10 mouse cellular contexts compared by ENCODE assay signal in genomic region chr17:63492665-63493273, GRCm38 (mm10). TPM values are rescaled to one million over a fixed set of nuclear protein-coding genes. Genes with fewer than 3 reads are reported as not detected.
DNase-seq lines count a peak whose midpoint lies in the region; ATAC-seq and TF ChIP-seq lines count a peak whose summit lies in the region.
"Had no signal": no experiment of that assay in that cellular context is flagged by ENCODE, and none has a peak within 500 bp of the region (broad histone marks: within the 10 kb centered on the region; RNA-seq: fewer than 3 reads in every experiment).

No protein-coding gene starts in this region.

- H3K4me2 ChIP-seq in heart, embryonic 15.5 days: peak overlapping the region; percentile 41
- H3K4me2 ChIP-seq in lung, embryonic 16.5 days (ENCODE audit: low read depth, low read length): peak overlapping the region; percentile 45

- no peaks in the 10 kb centered on the region for H3K27me3 ChIP-seq in heart, adult 2 months (ENCODE audit: control insufficient read depth, insufficient read depth, low read length)
- H3K27me3 ChIP-seq in heart, embryonic 15.5 days: no peaks in the 10 kb centered on the region
- no peaks in the 10 kb centered on the region for H3K27me3 ChIP-seq in lung, embryonic 16.5 days (ENCODE audit: control insufficient read depth, insufficient read depth, low read depth, low read length)

- 29% methylated on average over 8 of the region's 8 CpGs for WGBS in heart, adult 2 months
- 52% methylated on average over 8 of the region's 8 CpGs for WGBS in heart, embryonic 15.5 days
- 52% methylated on average over 8 of the region's 8 CpGs for WGBS in lung, embryonic 16.5 days

- TF ChIP-seq EP300 in heart, adult 2 months (IDR thresholded peaks at IDR 0.05; ENCODE audit: insufficient read depth, low read depth, low read length): no peak

- in situ Hi-C loops in ES-E14 (cut with MboI; ENCODE audit: low sequenced_read_pairs in 2 of 2, unreplicated experiment in 2 of 2): no loop called here

- peak overlapping the region; percentile 13 for H3K9ac ChIP-seq in heart, adult 2 months (ENCODE audit: low read depth, low read length)
- 0 out of 2 replicates have a peak overlapping the region, but pooled peaks have one; percentile 26 for H3K9ac ChIP-seq in ES-E14 (ENCODE audit: insufficient read depth, low read depth, low read length, poor library complexity, severe bottlenecking)
- H3K9ac ChIP-seq in heart, embryonic 15.5 days: no peak overlapping the region
- no peak overlapping the region for H3K9ac ChIP-seq in lung, embryonic 16.5 days (ENCODE audit: low read length)

- H3K36me3 ChIP-seq in heart, adult 2 months (ENCODE audit: control insufficient read depth, insufficient read depth, low read length): peaks cover 9% of the 10 kb centered on the region
- H3K36me3 ChIP-seq in ES-E14 (ENCODE audit: control insufficient read depth, insufficient read depth, low read length, poor library complexity, severe bottlenecking): peaks cover 2% of the 10 kb centered on the region; the same call in 1 of the 2 replicates
- H3K36me3 ChIP-seq in heart, embryonic 15.5 days: no peaks in the 10 kb centered on the region
- peaks cover 2% of the 10 kb centered on the region; the same call in 1 of the 2 replicates for H3K36me3 ChIP-seq in lung, embryonic 16.5 days (ENCODE audit: control insufficient read depth, insufficient read depth, low read length)

- no peak for TF ChIP-seq CTCF in heart, adult 2 months (IDR thresholded peaks at IDR 0.05)

- H3K27ac ChIP-seq in heart, adult 2 months: peak overlapping the region; percentile 40
- no peak overlapping the region for H3K27ac ChIP-seq in ES-E14 (ENCODE audit: insufficient read depth, low read depth, low read length, poor library complexity, severe bottlenecking)
- peak overlapping the region; percentile 74 for H3K27ac ChIP-seq in heart, embryonic 15.5 days
- H3K27ac ChIP-seq in lung, embryonic 16.5 days (ENCODE audit: low read length): peak overlapping the region; percentile 81
- H3K27ac ChIP-seq: left cerebral cortex, adult 2 months had no signal

- intact Hi-C loops in heart, adult 2 months (cut with DNase I): loop anchor here (10.0 kb wide), 1 partner anchor 372 kb away; the partner anchor contains the start of genes A930002H24Rik and Fer
- intact Hi-C loops in heart, postnatal 25 days (cut with DNase I): no loop called here
- intact Hi-C loops in left cerebral cortex, postnatal 36 days (cut with DNase I): no loop called here

- peak; percentile 40; the same call in 1 of the 2 replicates for ATAC-seq in heart, embryonic 15.5 days (replicated peaks; ENCODE audit: insufficient number of reproducible peaks, insufficient read depth, low FRiP score, low read depth)
- peak; percentile 41 for ATAC-seq in lung, embryonic 16.5 days (ENCODE audit: low read depth)
- no peak for ATAC-seq in erythroblast, adult 5-6 weeks (replicated peaks; ENCODE audit: low FRiP score, poor library complexity, severe bottlenecking)
- ATAC-seq in erythroid progenitor cell, adult 5-6 weeks (replicated peaks; ENCODE audit: low FRiP score, poor library complexity, severe bottlenecking): no peak

- peaks cover 6% of the 10 kb centered on the region for H3K79me2 ChIP-seq in heart, adult 2 months (replicated peaks; ENCODE audit: control insufficient read depth, insufficient read depth, low read length)

- H3K9me3 ChIP-seq in ES-E14 (ENCODE audit: control insufficient read depth, insufficient read depth, low read depth, low read length): no peaks in the 10 kb centered on the region
- H3K9me3 ChIP-seq in heart, embryonic 15.5 days (replicated peaks): no peaks in the 10 kb centered on the region
- no peaks in the 10 kb centered on the region for H3K9me3 ChIP-seq in lung, embryonic 16.5 days (ENCODE audit: control insufficient read depth, low read length)
- H3K9me3 ChIP-seq: G1E had no signal

- H3K4me3 ChIP-seq in heart, adult 2 months: peak overlapping the region; percentile 32
- H3K4me3 ChIP-seq in ES-E14 (ENCODE audit: insufficient read depth in 1 of 2, low read depth in 1 of 2, low read length in 2 of 2, poor library complexity in 1 of 2, severe bottlenecking in 1 of 2): peak overlapping the region in 1 of 2 experiments; percentile 31; a peak in 1 of 4 replicates
- peak overlapping the region; percentile 22 for H3K4me3 ChIP-seq in heart, embryonic 15.5 days
- peak overlapping the region; percentile 17; the same call in 1 of the 2 replicates for H3K4me3 ChIP-seq in lung, embryonic 16.5 days (ENCODE audit: low read length)
- H3K4me3 ChIP-seq: left cerebral cortex, adult 2 months had no signal

- TF ChIP-seq POLR2A in heart, adult 2 months (IDR thresholded peaks at IDR 0.05; ENCODE audit: insufficient read depth, low read depth, low read length): peak; percentile 14; the same call in 1 of the 2 replicates

- peak; percentile 27 to 32 for DNase-seq in heart, adult 2 months
- DNase-seq in heart, postnatal 25 days (ENCODE audit: low spot score): no peak
- no peak for DNase-seq in ES-E14 (ENCODE audit: low read depth, low spot score)
- DNase-seq in left cerebral cortex, postnatal 36 days (ENCODE audit: low spot score in 2 of 2): no peak

- peaks cover 15% of the 10 kb centered on the region for H3K4me1 ChIP-seq in heart, adult 2 months (ENCODE audit: control insufficient read depth, insufficient read depth, low read length)
- peaks cover 0 to 11% of the 10 kb centered on the region in 2 experiments; a peak in 2 of 4 replicates for H3K4me1 ChIP-seq in ES-E14 (ENCODE audit: control insufficient read depth in 2 of 2, insufficient read depth in 2 of 2, low read length in 2 of 2, poor library complexity in 1 of 2)
- peaks cover 39% of the 10 kb centered on the region for H3K4me1 ChIP-seq in heart, embryonic 15.5 days (replicated peaks)
- H3K4me1 ChIP-seq in lung, embryonic 16.5 days (replicated peaks; ENCODE audit: control insufficient read depth, insufficient read depth, low read length): peaks cover 36% of the 10 kb centered on the region

TF ChIP-seq in ES-E14, 5 proteins besides CTCF, POLR2A, EP300 and RAD21:
- TF ChIP-seq MAFK (IDR thresholded peaks at IDR 0.05; ENCODE audit: insufficient read depth, low read depth, low read length): no peak
- TF ChIP-seq CHD2 (IDR thresholded peaks at IDR 0.05; ENCODE audit: low read depth, low read length): no peak
- no peak for TF ChIP-seq HCFC1 (IDR thresholded peaks at IDR 0.05; ENCODE audit: borderline replicate concordance, insufficient read depth, low read length)
- no peak for TF ChIP-seq ZC3H11A (IDR thresholded peaks at IDR 0.05; ENCODE audit: borderline replicate concordance, low read depth, low read length)
- TF ChIP-seq ZNF384 (IDR thresholded peaks at IDR 0.05; ENCODE audit: low read depth, low read length): no peak

RNA-seq across cellular contexts. Expression of gene Fbxl17, which starts 7.0 kb away (rescaled TPM):
- total RNA-seq in heart, adult 2 months (2021): 10 to 100 TPM; 25.5 to 25.9 TPM
- polyA plus RNA-seq in heart, adult 2 months (2012; rRNA removed): 7.8 and 15.0 TPM in 2 replicates
- total RNA-seq in heart, postnatal 25 days (2021): 10 to 100 TPM; 23.5 to 25.5 TPM
- total RNA-seq in ES-E14 (2012; rRNA removed): 5.3 and 5.6 TPM in 2 replicates
- 11.1 and 11.7 TPM in 2 replicates for polyA plus RNA-seq in heart, embryonic 15.5 days (2015; fragmentation: Nextera tagmentation; extraction: Ambion mirVana)
- 3.8 and 4.4 TPM in 2 replicates for polyA plus RNA-seq in lung, embryonic 16.5 days (2015; fragmentation: Nextera tagmentation; extraction: Ambion mirVana)
- total RNA-seq in erythroblast, adult 5-6 weeks (2015; ENCODE audit: low replicate concordance): 2.7 and 3.3 TPM in 2 replicates
- 0.85 and 1.4 TPM in 2 replicates for total RNA-seq in erythroblast, adult 5-6 weeks (2017; ENCODE audit: low replicate concordance)
- 10 to 100 TPM; 61.9 to 65.9 TPM for total RNA-seq in left cerebral cortex, postnatal 36 days (2021)
- 5.4 and 12.6 TPM in 2 replicates for total RNA-seq in erythroid progenitor cell, adult 5-6 weeks (2015; ENCODE audit: low replicate concordance)
- 2.9 and 5.0 TPM in 2 replicates for total RNA-seq in erythroid progenitor cell, adult 5-6 weeks (2017; ENCODE audit: low replicate concordance)

Comparison
In these comparisons a context has a peak if more than half of its experiments do, and no peak if none do; other contexts are left out.
1. DNase-seq: peak in heart, adult 2 months (2 of 2); none in heart, postnatal 25 days (single experiment), ES-E14 (single experiment) and left cerebral cortex, postnatal 36 days (0 of 2).
2. H3K9ac ChIP-seq: peak in heart, adult 2 months (single experiment) and ES-E14 (single experiment); none in heart, embryonic 15.5 days (single experiment) and lung, embryonic 16.5 days (single experiment).
3. ATAC-seq: peak in heart, embryonic 15.5 days (single experiment) and lung, embryonic 16.5 days (single experiment); none in erythroblast, adult 5-6 weeks (single experiment) and erythroid progenitor cell, adult 5-6 weeks (single experiment).